Mouse (Mus musculus): ENCODE results near the gene Rgs12. TPM values are rescaled to one million over a fixed set of nuclear protein-coding genes. Genes with fewer than 3 reads are reported as not detected.

Rgs12 gene
- polyA plus RNA-seq, 1 experiment: 30.5 TPM

GRCm38 (mm10) chr5:34904412-34904811 is 44.8 kb upstream of the Rgs12 start:
- Histone ChIP-seq H3ac (ENCODE audit: control insufficient read depth, insufficient read length) (no peak overlapping the region), H3K79me2 (ENCODE audit: control insufficient read depth, insufficient read depth) (no peaks in the 10 kb centered on the region), H3K4me3 (no peak overlapping the region), H3K27me3 (ENCODE audit: control insufficient read depth, insufficient read depth, insufficient read length) (no peaks in the 10 kb centered on the region), H3K4me2 (ENCODE audit: low read depth) (no peak overlapping the region), H3K36me3 (ENCODE audit: control insufficient read depth, insufficient read depth) (peaks cover 35% of the 10 kb centered on the region)
- TF ChIP-seq POLR2A (IDR thresholded peaks at IDR 0.05; ENCODE audit: insufficient read length, low read depth) (no peak), E2F4 (IDR thresholded peaks at IDR 0.05; ENCODE audit: insufficient read depth) (no peak), CEBPB (IDR thresholded peaks at IDR 0.05; ENCODE audit: insufficient read depth, poor library complexity, severe bottlenecking) (no peak), POLR2AphosphoS2 (IDR thresholded peaks at IDR 0.05; ENCODE audit: insufficient read length, low read depth) (no peak), REST (IDR thresholded peaks at IDR 0.05; ENCODE audit: insufficient read depth, insufficient read length) (no peak), SRF (IDR thresholded peaks at IDR 0.05; ENCODE audit: control insufficient read depth, insufficient read length, low read depth) (no peak), MAX (IDR thresholded peaks at IDR 0.05; ENCODE audit: low read depth) (no peak), TCF12 (IDR thresholded peaks at IDR 0.05; ENCODE audit: insufficient read depth, poor library complexity, severe bottlenecking) (no peak), MYOG (IDR thresholded peaks at IDR 0.05; ENCODE audit: control insufficient read depth in 1 of 3, insufficient read depth in 1 of 3, insufficient read length in 2 of 3, low read depth in 2 of 3) (no peak)

GRCm38 (mm10) chr5:34907230-34907629 is 42.0 kb upstream of the Rgs12 start:
- Histone ChIP-seq H3K4me3 (no peak overlapping the region), H3ac (ENCODE audit: control insufficient read depth, insufficient read length) (no peak overlapping the region), H3K27me3 (ENCODE audit: control insufficient read depth, insufficient read depth, insufficient read length) (no peaks in the 10 kb centered on the region), H3K79me2 (ENCODE audit: control insufficient read depth, insufficient read depth) (no peaks in the 10 kb centered on the region), H3K36me3 (ENCODE audit: control insufficient read depth, insufficient read depth) (peaks cover 18% of the 10 kb centered on the region), H3K4me2 (ENCODE audit: low read depth) (no peak overlapping the region)
- no peak for TF ChIP-seq TCF3 (IDR thresholded peaks at IDR 0.05; ENCODE audit: insufficient read length, low read depth)
- TF ChIP-seq MYOD1 (IDR thresholded peaks at IDR 0.05; ENCODE audit: control insufficient read depth in 1 of 3, insufficient read length in 2 of 3, low read depth in 2 of 3): no peak
- no peak for TF ChIP-seq POLR2AphosphoS2 (IDR thresholded peaks at IDR 0.05; ENCODE audit: insufficient read length, low read depth)
- no peak for TF ChIP-seq CEBPB (IDR thresholded peaks at IDR 0.05; ENCODE audit: insufficient read depth, poor library complexity, severe bottlenecking)
- TF ChIP-seq SRF (IDR thresholded peaks at IDR 0.05; ENCODE audit: control insufficient read depth, insufficient read length, low read depth): no peak
- no peak for TF ChIP-seq E2F4 (IDR thresholded peaks at IDR 0.05; ENCODE audit: insufficient read depth)
- TF ChIP-seq USF1 (IDR thresholded peaks at IDR 0.05; ENCODE audit: low read depth): no peak
- TF ChIP-seq REST (IDR thresholded peaks at IDR 0.05; ENCODE audit: insufficient read depth, insufficient read length): no peak
- TF ChIP-seq POLR2A (IDR thresholded peaks at IDR 0.05; ENCODE audit: insufficient read length, low read depth): no peak
- no peak for TF ChIP-seq TCF12 (IDR thresholded peaks at IDR 0.05; ENCODE audit: insufficient read depth, poor library complexity, severe bottlenecking)
- TF ChIP-seq MAX (IDR thresholded peaks at IDR 0.05; ENCODE audit: low read depth): no peak
- no peak for TF ChIP-seq MYOG (IDR thresholded peaks at IDR 0.05; ENCODE audit: control insufficient read depth in 1 of 3, insufficient read depth in 1 of 3, insufficient read length in 2 of 3, low read depth in 2 of 3)

GRCm38 (mm10) chr5:34907910-34908725 is 41.1 kb upstream of the Rgs12 start, which contains the start of gene Msantd1:
Gene Msantd1 (plus strand): TSS chr5:34908012.
- TF ChIP-seq MYOD1 (IDR thresholded peaks at IDR 0.05; ENCODE audit: control insufficient read depth in 1 of 3, insufficient read length in 2 of 3, low read depth in 2 of 3): peak in 1 of 3 experiments; percentile 60
- no peak for TF ChIP-seq USF1 (IDR thresholded peaks at IDR 0.05; ENCODE audit: low read depth)
- no peak for TF ChIP-seq E2F4 (IDR thresholded peaks at IDR 0.05; ENCODE audit: insufficient read depth)
- TF ChIP-seq MYOG (IDR thresholded peaks at IDR 0.05; ENCODE audit: control insufficient read depth in 1 of 3, insufficient read depth in 1 of 3, insufficient read length in 2 of 3, low read depth in 2 of 3): peak in 2 of 3 experiments; percentile 35 to 54
- TF ChIP-seq REST (IDR thresholded peaks at IDR 0.05; ENCODE audit: insufficient read depth, insufficient read length): no peak
- TF ChIP-seq TCF12 (IDR thresholded peaks at IDR 0.05; ENCODE audit: insufficient read depth, poor library complexity, severe bottlenecking): no peak
- no peaks in the 10 kb centered on the region for H3K27me3 ChIP-seq (ENCODE audit: control insufficient read depth, insufficient read depth, insufficient read length)
- H3K4me2 ChIP-seq (ENCODE audit: low read depth): no peak within 1 kb of the TSS
- no peak within 1 kb of the TSS for H3K4me3 ChIP-seq
- H3K79me2 ChIP-seq (ENCODE audit: control insufficient read depth, insufficient read depth): no peaks in the 10 kb centered on the region
- H3K36me3 ChIP-seq (ENCODE audit: control insufficient read depth, insufficient read depth): peaks cover 18% of the 10 kb centered on the region
- H3ac ChIP-seq (ENCODE audit: control insufficient read depth, insufficient read length): no peak within 1 kb of the TSS

- Histone ChIP-seq H3ac (ENCODE audit: control insufficient read depth, insufficient read length) (no peak overlapping the region), H3K79me2 (ENCODE audit: control insufficient read depth, insufficient read depth) (no peaks in the 10 kb centered on the region), H3K4me2 (ENCODE audit: low read depth) (no peak overlapping the region), H3K4me3 (no peak overlapping the region), H3K36me3 (ENCODE audit: control insufficient read depth, insufficient read depth) (peaks cover 18% of the 10 kb centered on the region), H3K27me3 (ENCODE audit: control insufficient read depth, insufficient read depth, insufficient read length) (peaks cover 6% of the 10 kb centered on the region)
- no peak for TF ChIP-seq POLR2AphosphoS2 (IDR thresholded peaks at IDR 0.05; ENCODE audit: insufficient read length, low read depth)
- TF ChIP-seq MYOD1 (IDR thresholded peaks at IDR 0.05; ENCODE audit: control insufficient read depth in 1 of 3, insufficient read length in 2 of 3, low read depth in 2 of 3): peak in 1 of 3 experiments; percentile 45
- no peak for TF ChIP-seq TCF12 (IDR thresholded peaks at IDR 0.05; ENCODE audit: insufficient read depth, poor library complexity, severe bottlenecking)
- TF ChIP-seq MYOG (IDR thresholded peaks at IDR 0.05; ENCODE audit: control insufficient read depth in 1 of 3, insufficient read depth in 1 of 3, insufficient read length in 2 of 3, low read depth in 2 of 3): peak in 1 of 3 experiments; percentile 47
- TF ChIP-seq REST (IDR thresholded peaks at IDR 0.05; ENCODE audit: insufficient read depth, insufficient read length): no peak
- no peak for TF ChIP-seq CEBPB (IDR thresholded peaks at IDR 0.05; ENCODE audit: insufficient read depth, poor library complexity, severe bottlenecking)
Measured at GRCm38 (mm10) chr5:34908726-34909633, 40.3 kb upstream of the Rgs12 start.

Data from myocyte (in vitro differentiated cells).